8 mouse cellular contexts compared by ENCODE assay signal in genomic region chr2:146226484-146226883, GRCm38 (mm10). TPM values are rescaled to one million over a fixed set of nuclear protein-coding genes. Genes with fewer than 3 reads are reported as not detected.
DNase-seq lines count a peak whose midpoint lies in the region; ATAC-seq lines count a peak whose summit lies in the region.
"Had no signal": no experiment of that assay in that cellular context is flagged by ENCODE, and none has a peak within 500 bp of the region (broad histone marks: within the 10 kb centered on the region; RNA-seq: fewer than 3 reads in every experiment).

No protein-coding gene starts in this region.

- H3K4me2 ChIP-seq in forebrain, embryonic 14.5 days (ENCODE audit: low read length): peak overlapping the region; percentile 86
- H3K4me2 ChIP-seq in limb, embryonic 11.5 days (ENCODE audit: low read depth, severe bottlenecking): no peak overlapping the region
- peak overlapping the region; percentile 13; the same call in 1 of the 2 replicates for H3K4me2 ChIP-seq in neural tube, embryonic 13.5 days

- no peaks in the 10 kb centered on the region for H3K9me3 ChIP-seq in forebrain, embryonic 14.5 days (replicated peaks; ENCODE audit: control insufficient read depth, low read length)
- no peaks in the 10 kb centered on the region for H3K9me3 ChIP-seq in limb, embryonic 11.5 days (ENCODE audit: control insufficient read depth, low read length)
- H3K9me3 ChIP-seq in neural tube, embryonic 13.5 days: no peaks in the 10 kb centered on the region
- H3K9me3 ChIP-seq: megakaryocyte, embryonic 14.5 days had no signal

- peaks cover 20% of the 10 kb centered on the region for H3K4me1 ChIP-seq in forebrain, embryonic 14.5 days (ENCODE audit: control insufficient read depth, insufficient read depth, low read length)
- H3K4me1 ChIP-seq in limb, embryonic 11.5 days (ENCODE audit: control insufficient read depth, insufficient read depth, low read length): peaks cover 10% of the 10 kb centered on the region
- peaks cover 42% of the 10 kb centered on the region for H3K4me1 ChIP-seq in neural tube, embryonic 13.5 days (replicated peaks)

- H3K27me3 ChIP-seq in forebrain, embryonic 14.5 days (replicated peaks; ENCODE audit: control insufficient read depth, insufficient read depth, low read length): peaks cover 8% of the 10 kb centered on the region
- H3K27me3 ChIP-seq in limb, embryonic 11.5 days (ENCODE audit: control insufficient read depth, insufficient read depth, low read length): peaks cover 56% of the 10 kb centered on the region
- peaks cover 77% of the 10 kb centered on the region for H3K27me3 ChIP-seq in neural tube, embryonic 13.5 days

- no peak overlapping the region for H3K4me3 ChIP-seq in forebrain, embryonic 14.5 days (ENCODE audit: low read depth, low read length)
- H3K4me3 ChIP-seq in limb, embryonic 11.5 days (ENCODE audit: low read depth, low read length): no peak overlapping the region
- no peak overlapping the region for H3K4me3 ChIP-seq in neural tube, embryonic 13.5 days
- H3K4me3 ChIP-seq: megakaryocyte, embryonic 14.5 days had no signal

- no peak overlapping the region for H3K9ac ChIP-seq in forebrain, embryonic 14.5 days (ENCODE audit: low read length)
- no peak overlapping the region for H3K9ac ChIP-seq in limb, embryonic 11.5 days (ENCODE audit: low read length)
- H3K9ac ChIP-seq in neural tube, embryonic 13.5 days: no peak overlapping the region

- H3K27ac ChIP-seq in forebrain, embryonic 14.5 days (ENCODE audit: low read depth, low read length): no peak overlapping the region
- H3K27ac ChIP-seq in limb, embryonic 11.5 days (replicated peaks; ENCODE audit: low read depth, low read length): no peak overlapping the region
- no peak overlapping the region for H3K27ac ChIP-seq in neural tube, embryonic 13.5 days (replicated peaks)

- whole genome bisulfite sequencing in forebrain, embryonic 14.5 days: 5% methylated on average over 9 of the region's 9 CpGs
- WGBS in limb, embryonic 11.5 days: 6% methylated on average over 9 of the region's 9 CpGs
- WGBS in neural tube, embryonic 13.5 days: 8% methylated on average over 9 of the region's 9 CpGs

- ATAC-seq in forebrain, embryonic 14.5 days: no peak
- peak; percentile 42; the same call in 1 of the 2 replicates for ATAC-seq in limb, embryonic 11.5 days (ENCODE audit: insufficient number of reproducible peaks, low FRiP score, low TSS enrichment, low read depth)
- ATAC-seq in neural tube, embryonic 13.5 days (ENCODE audit: low read depth): no peak

- no peaks in the 10 kb centered on the region for H3K36me3 ChIP-seq in forebrain, embryonic 14.5 days (ENCODE audit: control insufficient read depth, insufficient read depth, low read length)
- no peaks in the 10 kb centered on the region for H3K36me3 ChIP-seq in limb, embryonic 11.5 days (ENCODE audit: control insufficient read depth, insufficient read depth, low read length)
- no peaks in the 10 kb centered on the region for H3K36me3 ChIP-seq in neural tube, embryonic 13.5 days

- intact Hi-C loops in gastrocnemius, postnatal 14 days (cut with DNase I; ENCODE audit: low total_unique reads): no loop called here

- DNase-seq in A20 (ENCODE audit: low read depth, low spot score) (peak; percentile 37), NIH3T3 (ENCODE audit: low read depth) (peak; percentile 85)
- peak; percentile 49 for DNase-seq in forebrain, embryonic 14.5 days (ENCODE audit: low spot score)
- DNase-seq in limb, embryonic 11.5 days (ENCODE audit: low spot score): peak; percentile 80
- no peak for DNase-seq in thymus, adult 18-20 months
- DNase-seq in gastrocnemius, postnatal 14 days: no peak

RNA-seq across cellular contexts. Expression of gene Insm1, which starts 4.8 kb away (rescaled TPM):
- 12.6 and 14.7 TPM in 2 replicates for polyA plus RNA-seq in forebrain, embryonic 14.5 days (2014; fragmentation: Nextera tagmentation; extraction: Ambion mirVana)
- 0.06 and 0.09 TPM in 2 replicates for polyA plus RNA-seq in limb, embryonic 11.5 days (2014; fragmentation: Nextera tagmentation; extraction: Ambion mirVana)
- 2.2 and 2.6 TPM in 2 replicates for polyA plus RNA-seq in neural tube, embryonic 13.5 days (2015; fragmentation: Nextera tagmentation; extraction: Ambion mirVana)
- not detected for total RNA-seq in gastrocnemius, postnatal 14 days (2021)

Comparison
In these comparisons a context has a peak if more than half of its experiments do, and no peak if none do; other contexts are left out.
1. DNase-seq: peak in A20 (single experiment), NIH3T3 (single experiment), forebrain, embryonic 14.5 days (single experiment) and limb, embryonic 11.5 days (single experiment); none in thymus, adult 18-20 months (0 of 2) and gastrocnemius, postnatal 14 days (single experiment).